In genomic region chr9:98842117-98842516, GRCm38 (mm10) we compare ENCODE assay signal across 13 mouse cellular contexts. TPM values are rescaled to one million over a fixed set of nuclear protein-coding genes. Genes with fewer than 3 reads are reported as not detected.
DNase-seq lines count a peak whose midpoint lies in the region; ATAC-seq and TF ChIP-seq lines count a peak whose summit lies in the region.
"Had no signal": no experiment of that assay in that cellular context is flagged by ENCODE, and none has a peak within 500 bp of the region (broad histone marks: within the 10 kb centered on the region; RNA-seq: fewer than 3 reads in every experiment).

Prr23a1 (plus strand) TSS chr9:98842503.

- no peaks in the 10 kb centered on the region for H3K9me3 ChIP-seq in heart, embryonic 11.5 days (replicated peaks; ENCODE audit: control insufficient read depth, low read length)
- no peaks in the 10 kb centered on the region for H3K9me3 ChIP-seq in E14TG2a.4 (ENCODE audit: low read length)
- H3K9me3 ChIP-seq in forebrain, embryonic 13.5 days (replicated peaks): no peaks in the 10 kb centered on the region
- peaks cover 4% of the 10 kb centered on the region for H3K9me3 ChIP-seq in midbrain, embryonic 12.5 days
- H3K9me3 ChIP-seq: limb, embryonic 15.5 days had no signal

- 43% methylated on average over 22 of the region's 22 CpGs for WGBS in heart, embryonic 11.5 days (ENCODE audit: insufficient replicate concordance)
- WGBS in forebrain, embryonic 13.5 days: 64% methylated on average over 22 of the region's 22 CpGs
- WGBS in midbrain, embryonic 12.5 days: 58% methylated on average over 22 of the region's 22 CpGs

- no peak for DNase-seq in heart, postnatal 14 days
- DNase-seq in adrenal gland, postnatal 25 days: no peak
- DNase-seq in frontal cortex, postnatal 36 days (ENCODE audit: low spot score in 2 of 2): no peak
- no peak for DNase-seq in layer of hippocampus, postnatal 14 days (ENCODE audit: low spot score in 2 of 2)

- H3K4me1 ChIP-seq in heart, embryonic 11.5 days (ENCODE audit: control insufficient read depth, insufficient read depth, low read length): no peaks in the 10 kb centered on the region
- H3K4me1 ChIP-seq in E14TG2a.4 (replicated peaks; ENCODE audit: low read depth, low read length): peaks cover 8% of the 10 kb centered on the region; the same call in 1 of the 2 replicates
- H3K4me1 ChIP-seq in forebrain, embryonic 13.5 days: no peaks in the 10 kb centered on the region
- H3K4me1 ChIP-seq in midbrain, embryonic 12.5 days: no peaks in the 10 kb centered on the region
- H3K4me1 ChIP-seq: limb, embryonic 15.5 days had no signal

- peaks cover 8% of the 10 kb centered on the region; the same call in 1 of the 2 replicates for H3K27me3 ChIP-seq in heart, embryonic 11.5 days (ENCODE audit: control insufficient read depth, insufficient read depth, low read length)
- H3K27me3 ChIP-seq in E14TG2a.4 (ENCODE audit: insufficient read depth, low read length): peaks cover 19% of the 10 kb centered on the region
- H3K27me3 ChIP-seq in forebrain, embryonic 13.5 days: no peaks in the 10 kb centered on the region
- H3K27me3 ChIP-seq in midbrain, embryonic 12.5 days: no peaks in the 10 kb centered on the region
- H3K27me3 ChIP-seq: limb, embryonic 15.5 days had no signal

- no peak within 1 kb of the TSS for H3K9ac ChIP-seq in heart, embryonic 11.5 days (ENCODE audit: low read depth, low read length)
- H3K9ac ChIP-seq in forebrain, embryonic 13.5 days: no peak within 1 kb of the TSS
- no peak within 1 kb of the TSS for H3K9ac ChIP-seq in midbrain, embryonic 12.5 days (replicated peaks)
- H3K9ac ChIP-seq: limb, embryonic 15.5 days had no signal

- no peaks in the 10 kb centered on the region for H3K36me3 ChIP-seq in heart, embryonic 11.5 days (ENCODE audit: control insufficient read depth, insufficient read depth, low read length)
- no peaks in the 10 kb centered on the region for H3K36me3 ChIP-seq in E14TG2a.4 (ENCODE audit: insufficient read depth, low read length)
- no peaks in the 10 kb centered on the region for H3K36me3 ChIP-seq in forebrain, embryonic 13.5 days (ENCODE audit: poor library complexity, severe bottlenecking)
- no peaks in the 10 kb centered on the region for H3K36me3 ChIP-seq in midbrain, embryonic 12.5 days
- H3K36me3 ChIP-seq: limb, embryonic 15.5 days had no signal

- no peak for TF ChIP-seq CTCF in E14TG2a.4 (conservative IDR thresholded peaks at IDR 0.05; ENCODE audit: low read length)

- H3K4me3 ChIP-seq in heart, embryonic 11.5 days (ENCODE audit: low read depth, low read length): peak within 1 kb of the TSS; percentile 19
- H3K4me3 ChIP-seq in E14TG2a.4 (replicated peaks; ENCODE audit: low read length): peak within 1 kb of the TSS; percentile 77
- H3K4me3 ChIP-seq in forebrain, embryonic 13.5 days: peak within 1 kb of the TSS; percentile 13; the same call in 1 of the 2 replicates
- peak within 1 kb of the TSS; percentile 15 for H3K4me3 ChIP-seq in midbrain, embryonic 12.5 days
- H3K4me3 ChIP-seq: limb, embryonic 15.5 days had no signal

- intact Hi-C loops in heart, postnatal 14 days (cut with DNase I): no loop called here

- peak within 1 kb of the TSS; percentile 43 for H3K4me2 ChIP-seq in heart, embryonic 11.5 days
- peak within 1 kb of the TSS; percentile 39; the same call in 1 of the 2 replicates for H3K4me2 ChIP-seq in forebrain, embryonic 13.5 days
- H3K4me2 ChIP-seq in midbrain, embryonic 12.5 days (replicated peaks): peak within 1 kb of the TSS; percentile 31
- H3K4me2 ChIP-seq: limb, embryonic 15.5 days had no signal

- no peak for ATAC-seq in heart, embryonic 11.5 days (replicated peaks; ENCODE audit: insufficient number of reproducible peaks, low FRiP score, low TSS enrichment)
- 0 out of 2 replicates have a peak, but pooled peaks have one; percentile 19 for ATAC-seq in forebrain, embryonic 13.5 days
- ATAC-seq in midbrain, embryonic 12.5 days (ENCODE audit: low FRiP score, low read depth): no peak

- H3K27ac ChIP-seq in heart, embryonic 11.5 days (ENCODE audit: low read depth, low read length): no peak within 1 kb of the TSS
- H3K27ac ChIP-seq in forebrain, embryonic 13.5 days: no peak within 1 kb of the TSS
- H3K27ac ChIP-seq in midbrain, embryonic 12.5 days (replicated peaks): no peak within 1 kb of the TSS
- H3K27ac ChIP-seq: limb, embryonic 15.5 days; macrophage had no signal

RNA-seq across cellular contexts. Expression of gene Prr23a1, which starts in this region (rescaled TPM):
- not detected in 2 replicates for polyA plus RNA-seq in heart, embryonic 11.5 days (2014; fragmentation: Nextera tagmentation; extraction: Ambion mirVana)
- total RNA-seq in heart, postnatal 14 days (2021): not detected
- not detected in 2 replicates for polyA plus RNA-seq in forebrain, embryonic 13.5 days (2015; fragmentation: Nextera tagmentation; extraction: Ambion mirVana)
- not detected in 2 replicates for polyA plus RNA-seq in midbrain, embryonic 12.5 days (2016; fragmentation: Nextera tagmentation; extraction: Ambion mirVana)
- not detected in 2 replicates for total RNA-seq in adrenal gland, postnatal 25 days (2021)
- total RNA-seq in layer of hippocampus, postnatal 14 days (2021): not detected
- total RNA-seq: granulocyte monocyte progenitor cell, adult 5-6 weeks had no signal
- polyA plus RNA-seq: embryonic facial prominence, embryonic 14.5 days; limb, embryonic 15.5 days; macrophage; stomach, embryonic 14.5 days had no signal

Comparison
In these comparisons a context has a peak if more than half of its experiments do, and no peak if none do; other contexts are left out.
1. Peak in ATAC-seq, H3K4me3 ChIP-seq and H3K4me2 ChIP-seq in forebrain, embryonic 13.5 days; RNA of the gene not detected or under 1 TPM.
2. H3K4me3 ChIP-seq: peak in every context shown above with its lines; median percentile 77 in E14TG2a.4; 19 in heart, embryonic 11.5 days; 15 in midbrain, embryonic 12.5 days; 13 in forebrain, embryonic 13.5 days.